Mouse (Mus musculus) hindbrain, embryonic 12.5 days (tissue): ENCODE measurements around the gene Cux2. TPM values are rescaled to one million over a fixed set of nuclear protein-coding genes. Genes with fewer than 3 reads are reported as not detected.

Experiments used
- ATAC-seq: fragments of 200-750 bp; cut with Nextera tagmentation; 2 replicates; pipeline ENCODE4 v1.8.0; 2017; ENCODE audit warnings: moderate TSS enrichment; ENCODE audit not compliant: low FRiP score
- H3K27ac ChIP-seq: fragments of 300-500 bp; sonication (generic); 2 replicates; pipeline ENCODE4 v1.5.1; 2016; ENCODE audit warnings: mild to moderate bottlenecking
- H3K27me3 ChIP-seq: fragments of 300-500 bp; sonication (generic); 2 replicates; pipeline ENCODE4 v1.6.1; 2016; ENCODE audit warnings: mild to moderate bottlenecking
- H3K36me3 ChIP-seq: fragments of 300-500 bp; sonication (generic); 2 replicates; pipeline ENCODE4 v1.6.1; 2016; ENCODE audit warnings: mild to moderate bottlenecking
- H3K4me1 ChIP-seq: fragments of 300-500 bp; sonication (generic); 2 replicates; pipeline ENCODE4 v1.6.1; 2016
- H3K4me2 ChIP-seq: fragments of 300-500 bp; sonication (generic); replicated peaks from 2 replicates; pipeline ENCODE4 v1.6.1; 2016; ENCODE audit warnings: mild to moderate bottlenecking
- H3K4me3 ChIP-seq: fragments of 300-500 bp; sonication (generic); 2 replicates; pipeline ENCODE4 v1.5.1; 2016; ENCODE audit warnings: mild to moderate bottlenecking
- H3K9ac ChIP-seq: fragments of 300-500 bp; sonication (generic); 2 replicates; pipeline ENCODE4 v1.6.1; 2016; ENCODE audit warnings: mild to moderate bottlenecking, moderate library complexity
- H3K9me3 ChIP-seq: fragments of 300-500 bp; sonication (generic); replicated peaks from 2 replicates; pipeline ENCODE4 v1.6.1; 2016; ENCODE audit warnings: mild to moderate bottlenecking
- WGBS: fragments of 180-500 bp; shearing (Covaris S2); methylation state at CpG from one replicate; pipeline ENCODE4 v1.1.7; 2016; 5-methylcytosine and 5-hydroxymethylcytosine counted together
- polyA plus RNA-seq: library from polyadenylated mRNA; unstranded; fragments of >200 nt; fragmentation: Nextera tagmentation; extraction: Ambion mirVana; gene quantifications from 2 replicates; pipeline ENCODE4 v1.2.1, GENCODE M21; 2016

Cux2 gene
- polyA plus RNA-seq, 1 experiment from 2014 or later, result 25.7 TPM

DNA sequence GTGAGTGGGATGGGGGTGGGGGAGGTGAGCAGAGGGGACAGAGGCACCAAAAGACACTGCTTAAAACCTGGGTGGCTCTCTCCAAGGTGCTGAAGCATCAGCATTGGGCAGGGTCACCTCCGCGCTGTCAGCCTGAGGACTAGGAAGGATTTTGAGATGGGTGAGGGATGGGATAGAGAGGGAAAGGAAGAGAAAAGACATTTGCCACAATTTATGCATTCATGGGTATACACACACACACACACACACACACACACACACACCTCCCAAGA is 123.4 kb downstream of the Cux2 start:
- Histone ChIP-seq H3K4me1 (peaks cover 66% of the 10 kb centered on the region), H3K4me3 (no peak overlapping the region), H3K27me3 (peaks cover 38% of the 10 kb centered on the region), H3K4me2 (peak overlapping the region; percentile 46; the same call in 1 of the 2 replicates), H3K9me3 (no peaks in the 10 kb centered on the region), H3K9ac (no peak overlapping the region), H3K27ac (0 out of 2 replicates have a peak overlapping the region, but pooled peaks have one; percentile 46), H3K36me3 (no peaks in the 10 kb centered on the region)
- no peak for ATAC-seq
- WGBS, result 0% methylated on average over 2 of the region's 2 CpGs

DNA sequence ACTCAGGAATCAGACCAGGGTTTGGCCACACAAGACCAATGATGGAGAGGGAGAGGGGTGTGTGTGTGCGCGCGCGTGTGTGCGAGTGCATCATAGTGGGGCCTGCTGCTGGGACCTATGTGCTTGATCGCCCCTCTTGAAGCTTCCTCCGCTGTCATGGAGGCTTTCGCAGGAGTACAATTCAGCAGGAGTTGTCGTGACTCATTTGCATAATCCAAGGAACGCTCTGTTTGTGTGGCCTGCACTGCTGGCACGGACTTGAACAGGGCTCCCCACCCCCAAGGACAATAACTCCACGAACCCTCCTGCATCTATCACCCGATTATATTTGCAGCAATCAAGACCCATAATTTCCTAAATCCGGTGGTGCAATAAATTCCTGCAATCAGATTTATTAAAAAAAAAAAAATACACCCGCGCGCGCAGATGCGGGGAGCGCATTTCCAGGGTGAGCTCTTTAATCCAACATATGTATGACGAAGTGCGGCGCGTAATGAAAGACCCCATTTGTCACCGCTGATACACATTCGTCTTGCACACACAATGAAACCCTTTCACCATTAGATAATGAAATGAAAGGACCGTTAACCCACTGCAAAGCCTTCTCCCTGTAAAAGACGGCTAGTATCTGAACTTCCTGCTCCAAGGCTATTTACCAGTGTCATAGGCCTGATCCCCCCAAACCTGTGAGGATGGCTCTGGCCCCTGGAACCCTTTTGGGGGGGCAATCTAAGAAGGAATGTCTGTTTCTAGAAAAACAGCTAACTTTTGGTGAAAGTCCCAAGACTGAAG is 124.0 kb downstream of the Cux2 start:
- Histone ChIP-seq H3K4me3 (peak overlapping the region; percentile 10; the same call in 1 of the 2 replicates), H3K9ac (0 out of 2 replicates have a peak overlapping the region, but pooled peaks have one; percentile 3), H3K9me3 (no peaks in the 10 kb centered on the region), H3K36me3 (no peaks in the 10 kb centered on the region), H3K4me1 (peaks cover 66% of the 10 kb centered on the region), H3K27me3 (peaks cover 38% of the 10 kb centered on the region), H3K27ac (peak overlapping the region; percentile 62; the same call in 1 of the 2 replicates), H3K4me2 (peak overlapping the region; percentile 46)
- ATAC-seq, result peak; percentile 7; the same call in 1 of the 2 replicates
- WGBS, result 16% methylated on average over 28 of the region's 28 CpGs

DNA sequence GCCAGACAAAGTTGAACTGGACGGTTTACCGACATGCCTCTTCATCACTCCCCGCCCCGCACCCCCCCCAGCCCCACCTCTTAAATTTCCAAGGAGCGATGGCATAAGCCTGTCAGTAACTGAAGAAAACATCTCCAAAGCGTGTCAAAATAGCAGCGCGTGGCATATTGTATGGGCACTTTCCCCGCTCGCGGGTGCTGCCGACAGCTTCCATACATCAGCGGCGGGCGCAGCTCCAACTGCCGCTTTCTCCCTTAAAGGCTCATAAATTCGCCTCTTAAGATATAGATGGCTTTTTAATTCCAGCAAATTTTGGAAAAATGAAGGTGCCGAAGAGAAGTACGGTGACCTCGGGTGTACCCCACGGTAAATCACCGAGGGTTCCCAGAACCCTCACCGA is 124.6 kb downstream of the Cux2 start:
- H3K27ac ChIP-seq, result peak overlapping the region; percentile 62; the same call in 1 of the 2 replicates
- H3K4me3 ChIP-seq, result peak overlapping the region; percentile 10; the same call in 1 of the 2 replicates
- no peaks in the 10 kb centered on the region for H3K36me3 ChIP-seq
- H3K4me1 ChIP-seq, result peaks cover 63% of the 10 kb centered on the region
- WGBS, result 16% methylated on average over 23 of the region's 23 CpGs
- 0 out of 2 replicates have a peak overlapping the region, but pooled peaks have one; percentile 3 for H3K9ac ChIP-seq
- no peaks in the 10 kb centered on the region for H3K9me3 ChIP-seq
- H3K27me3 ChIP-seq, result peaks cover 38% of the 10 kb centered on the region
- peak overlapping the region; percentile 46 for H3K4me2 ChIP-seq
- no peak for ATAC-seq

DNA sequence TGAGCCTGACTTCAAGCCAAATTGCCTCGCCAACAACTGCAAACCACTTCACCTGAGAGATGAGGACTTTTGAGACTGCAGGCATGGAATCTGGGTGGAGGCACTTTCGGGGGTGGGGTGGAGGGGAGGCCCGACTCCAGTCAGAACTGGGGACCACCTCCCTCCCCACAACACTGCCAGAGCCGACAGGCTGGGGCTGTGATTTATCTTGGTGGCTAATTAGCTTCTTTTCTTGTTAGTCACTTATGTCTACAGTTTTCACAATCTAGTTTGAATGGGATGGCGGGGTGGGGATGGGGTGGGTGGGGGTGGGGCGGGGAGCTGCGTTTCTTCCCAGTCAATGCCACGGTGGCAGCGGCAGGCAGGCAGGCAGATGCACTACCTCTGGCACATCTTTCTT is 125.5 kb downstream of the Cux2 start:
- no peak overlapping the region for H3K27ac ChIP-seq
- peaks cover 65% of the 10 kb centered on the region for H3K4me1 ChIP-seq
- 0 out of 2 replicates have a peak overlapping the region, but pooled peaks have one; percentile 46 for H3K4me2 ChIP-seq
- H3K9me3 ChIP-seq, result no peaks in the 10 kb centered on the region
- ATAC-seq, result no peak
- H3K9ac ChIP-seq, result no peak overlapping the region
- peaks cover 38% of the 10 kb centered on the region for H3K27me3 ChIP-seq
- no peaks in the 10 kb centered on the region for H3K36me3 ChIP-seq
- WGBS, result 15% methylated on average over 9 of the region's 9 CpGs
- H3K4me3 ChIP-seq, result no peak overlapping the region

DNA sequence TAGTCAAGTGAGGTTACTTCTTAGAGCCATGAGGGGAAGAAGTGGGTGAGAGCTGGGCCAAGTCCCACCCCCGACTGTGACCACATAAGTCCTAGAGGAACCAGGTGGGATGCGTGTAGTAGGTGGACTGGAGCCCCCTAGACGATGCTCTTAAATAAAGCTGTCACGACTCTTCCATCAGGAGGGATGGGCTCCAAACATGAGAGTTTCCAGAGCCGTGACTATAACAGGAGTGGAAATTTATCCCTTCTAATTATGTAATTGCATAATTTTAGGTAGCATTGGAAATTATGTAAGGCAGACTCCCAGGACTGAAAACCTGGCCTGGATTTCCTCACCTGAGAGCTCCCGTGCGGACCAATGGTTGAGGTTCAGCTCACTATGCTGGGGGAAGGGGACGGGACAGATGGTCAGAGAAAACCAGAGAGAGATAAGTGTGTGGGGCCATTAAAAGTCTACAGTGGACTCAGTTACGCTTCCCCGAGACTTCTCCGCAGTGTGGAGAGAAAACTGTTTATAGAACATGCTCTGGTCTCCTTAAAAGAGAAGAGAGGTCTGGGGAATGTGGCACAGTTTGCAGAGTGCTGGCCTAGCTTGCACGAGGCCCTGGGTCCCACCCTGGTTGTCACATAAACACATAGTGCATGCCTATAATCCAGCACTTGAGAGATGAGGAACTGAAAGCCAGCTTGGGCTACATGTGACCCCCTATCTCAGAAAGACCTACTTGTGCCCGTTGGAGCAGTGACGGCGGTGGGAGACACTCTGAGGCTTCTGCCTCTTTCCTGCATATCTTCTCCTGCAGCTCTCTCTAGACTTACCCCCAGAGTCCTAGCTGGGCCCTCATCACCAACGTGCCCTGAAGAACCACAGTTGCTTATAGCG is 126.7 kb downstream of the Cux2 start:
- no peak for ATAC-seq
- H3K4me2 ChIP-seq, result no peak overlapping the region
- peaks cover 52% of the 10 kb centered on the region for H3K4me1 ChIP-seq
- no peaks in the 10 kb centered on the region for H3K36me3 ChIP-seq
- no peak overlapping the region for H3K4me3 ChIP-seq
- no peak overlapping the region for H3K9ac ChIP-seq
- no peak overlapping the region for H3K27ac ChIP-seq
- 82% methylated on average over 17 of the region's 17 CpGs for WGBS
- H3K27me3 ChIP-seq, result peaks cover 38% of the 10 kb centered on the region
- H3K9me3 ChIP-seq, result no peaks in the 10 kb centered on the region

DNA sequence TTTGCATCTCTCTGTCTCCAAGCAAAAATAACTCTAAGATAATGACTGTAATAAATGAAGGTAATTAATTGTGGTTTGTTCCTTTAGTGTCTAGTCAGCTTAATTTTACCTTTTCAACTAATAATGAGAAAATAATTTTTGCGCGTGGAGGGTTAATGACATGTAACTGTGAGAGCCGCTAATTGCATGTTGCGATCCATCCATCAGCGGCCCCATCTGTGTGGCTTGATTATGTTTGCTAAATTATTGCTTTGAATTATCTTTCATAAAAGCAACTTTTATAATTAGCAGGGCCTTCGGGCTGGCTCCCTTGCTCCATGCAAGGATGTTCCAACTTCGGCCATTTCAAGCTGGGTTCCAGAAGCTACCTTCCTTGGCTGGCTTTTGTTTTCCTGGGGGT is 130.7 kb downstream of the Cux2 start:
- H3K9ac ChIP-seq, result no peak overlapping the region
- no peak overlapping the region for H3K4me2 ChIP-seq
- 68% methylated on average over 7 of the region's 7 CpGs for WGBS
- no peak overlapping the region for H3K4me3 ChIP-seq
- H3K27ac ChIP-seq, result no peak overlapping the region
- no peaks in the 10 kb centered on the region for H3K36me3 ChIP-seq
- H3K9me3 ChIP-seq, result no peaks in the 10 kb centered on the region
- H3K27me3 ChIP-seq, result peaks cover 25% of the 10 kb centered on the region
- H3K4me1 ChIP-seq, result peaks cover 16% of the 10 kb centered on the region
- ATAC-seq, result no peak

DNA sequence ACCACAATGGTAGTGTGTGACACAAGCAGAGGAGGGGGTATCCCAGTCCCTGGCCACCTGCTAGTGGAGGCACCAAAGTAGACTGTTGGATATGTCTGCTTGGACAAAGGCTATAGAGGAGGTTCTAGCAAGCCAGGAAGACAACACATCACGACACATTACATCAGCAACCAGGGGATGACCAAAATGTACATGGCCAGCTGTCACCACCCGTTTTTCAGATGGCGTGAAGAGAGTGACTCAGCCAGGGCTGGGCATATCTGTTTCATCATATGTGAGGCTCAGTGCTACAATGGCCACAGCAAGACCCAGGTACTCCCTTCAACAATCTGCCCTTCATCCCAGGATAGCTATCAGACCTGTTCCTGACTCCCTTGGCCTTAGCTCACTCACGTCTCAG is 133.1 kb downstream of the Cux2 start:
- Histone ChIP-seq H3K9me3 (no peaks in the 10 kb centered on the region), H3K4me1 (peaks cover 15% of the 10 kb centered on the region), H3K36me3 (0 out of 2 replicates have a peak, but pooled peaks cover 3% of the 10 kb centered on the region), H3K27me3 (peaks cover 3% of the 10 kb centered on the region), H3K27ac (no peak overlapping the region), H3K4me3 (no peak overlapping the region), H3K9ac (no peak overlapping the region), H3K4me2 (no peak overlapping the region)
- WGBS, result 91% methylated on average over 4 of the region's 4 CpGs
- ATAC-seq, result no peak

DNA sequence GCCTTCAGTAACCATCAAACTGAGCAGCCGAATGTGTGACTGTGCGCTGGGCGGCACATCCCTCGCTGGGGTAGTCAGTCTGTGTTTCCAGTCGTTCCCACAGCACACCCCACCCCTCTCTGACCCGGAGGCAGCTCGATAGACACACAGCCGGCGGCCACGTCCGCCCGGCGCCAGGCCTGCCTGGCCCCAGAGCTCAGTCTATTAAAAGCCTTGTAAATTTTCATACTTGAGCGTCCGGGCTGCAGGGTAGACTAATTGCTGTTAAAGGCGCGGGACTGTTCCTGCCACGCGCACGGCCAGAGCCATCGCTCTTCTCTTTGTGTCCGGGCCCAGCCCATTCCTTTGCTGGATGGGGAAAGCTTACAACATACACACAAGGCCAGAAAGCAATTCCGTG is 135.9 kb downstream of the Cux2 start:
- peak overlapping the region; percentile 71 for H3K27ac ChIP-seq
- WGBS, result 34% methylated on average over 23 of the region's 23 CpGs
- peaks cover 3% of the 10 kb centered on the region; the same call in 1 of the 2 replicates for H3K27me3 ChIP-seq
- peak; percentile 39; the same call in 1 of the 2 replicates for ATAC-seq
- no peak overlapping the region for H3K4me2 ChIP-seq
- H3K9me3 ChIP-seq, result no peaks in the 10 kb centered on the region
- H3K4me3 ChIP-seq, result no peak overlapping the region
- peaks cover 14% of the 10 kb centered on the region for H3K4me1 ChIP-seq
- no peak overlapping the region for H3K9ac ChIP-seq
- H3K36me3 ChIP-seq, result 0 out of 2 replicates have a peak, but pooled peaks cover 3% of the 10 kb centered on the region

DNA sequence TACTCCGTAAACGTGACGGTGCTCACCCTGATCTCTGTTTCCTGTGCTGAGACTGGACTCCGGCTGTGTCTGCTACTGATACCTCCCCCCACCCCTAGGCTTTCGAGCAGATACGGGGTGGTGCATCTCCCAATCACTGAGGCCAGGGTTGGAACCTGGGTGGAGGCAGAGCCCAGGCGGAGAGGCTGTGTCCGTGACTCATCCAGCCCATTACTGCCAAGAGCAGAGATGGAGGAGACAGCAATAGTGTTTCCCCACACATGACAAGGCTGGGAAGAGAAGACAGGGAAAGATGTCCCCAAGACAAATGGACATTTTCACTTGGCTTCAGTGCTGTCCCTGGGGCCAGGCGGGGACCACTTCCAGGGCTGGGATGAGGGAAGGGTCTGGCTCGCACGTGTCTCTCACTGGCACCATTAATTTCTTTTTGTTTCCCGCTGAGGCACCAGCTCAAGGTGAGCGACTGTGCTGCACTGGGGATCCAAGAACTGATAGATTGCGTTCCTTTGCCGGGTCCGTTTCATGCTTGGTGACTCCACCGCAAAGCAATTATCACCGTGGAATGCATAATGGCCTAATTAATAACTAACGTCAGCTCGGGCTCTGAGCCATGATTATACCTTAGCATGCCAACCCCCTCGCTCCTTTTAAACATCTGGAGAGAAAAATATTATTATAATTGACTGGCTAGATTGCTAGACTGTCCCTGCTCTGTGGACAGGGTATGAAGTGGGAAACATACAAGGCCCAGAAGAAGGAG is 140.5 kb downstream of the Cux2 start:
- peak; percentile 30; the same call in 1 of the 2 replicates for ATAC-seq
- no peak overlapping the region for H3K9ac ChIP-seq
- H3K4me2 ChIP-seq, result no peak overlapping the region
- WGBS, result 73% methylated on average over 21 of the region's 21 CpGs
- peaks cover 20% of the 10 kb centered on the region for H3K4me1 ChIP-seq
- H3K27me3 ChIP-seq, result no peaks in the 10 kb centered on the region
- H3K9me3 ChIP-seq, result no peaks in the 10 kb centered on the region
- H3K36me3 ChIP-seq, result 0 out of 2 replicates have a peak, but pooled peaks cover 3% of the 10 kb centered on the region
- peak overlapping the region; percentile 57 for H3K27ac ChIP-seq
- H3K4me3 ChIP-seq, result no peak overlapping the region

DNA sequence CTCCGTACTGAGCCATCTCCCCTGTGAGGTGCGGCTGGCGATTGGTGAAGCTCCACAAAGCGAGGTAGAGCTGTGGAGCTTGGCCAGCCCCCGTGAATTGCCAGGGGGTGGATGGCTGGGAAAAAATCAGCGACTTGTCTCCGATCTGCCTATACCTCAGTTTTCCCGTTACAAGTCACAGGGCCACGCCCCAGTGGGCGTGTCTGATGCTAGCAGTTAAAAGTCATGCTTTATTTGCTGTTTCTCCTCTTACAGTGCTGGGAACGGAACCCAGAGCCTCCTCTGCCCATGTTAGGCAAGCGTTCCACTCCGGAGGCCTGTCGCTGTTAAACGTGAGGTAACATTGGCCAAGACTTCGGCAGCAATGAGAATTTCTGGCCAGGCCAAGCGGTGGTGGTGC is 144.2 kb downstream of the Cux2 start:
- Histone ChIP-seq H3K36me3 (no peaks in the 10 kb centered on the region), H3K27ac (no peak overlapping the region), H3K9me3 (no peaks in the 10 kb centered on the region), H3K4me1 (peaks cover 37% of the 10 kb centered on the region), H3K27me3 (no peaks in the 10 kb centered on the region), H3K4me3 (no peak overlapping the region), H3K4me2 (no peak overlapping the region), H3K9ac (no peak overlapping the region)
- WGBS, result 84% methylated on average over 17 of the region's 17 CpGs
- no peak for ATAC-seq

DNA sequence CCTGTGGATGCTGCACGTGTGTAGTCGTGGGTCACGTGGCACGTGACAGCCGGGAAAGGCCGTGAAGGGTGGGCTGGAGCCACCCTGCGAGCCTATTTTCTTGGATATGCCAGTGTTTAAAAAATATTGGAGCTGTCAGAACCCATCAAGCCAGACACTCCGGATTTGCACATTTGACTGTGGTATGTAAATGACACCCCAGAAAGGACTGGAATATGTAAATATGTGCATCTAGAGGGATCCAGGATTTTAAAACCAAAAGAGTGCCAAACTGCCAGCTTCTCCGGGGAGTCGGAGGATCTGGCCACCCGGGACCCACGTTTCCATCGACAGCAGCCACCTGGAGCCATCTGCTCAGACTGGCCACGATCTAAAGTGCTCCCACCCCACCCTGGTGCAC is 145.1 kb downstream of the Cux2 start:
- no peaks in the 10 kb centered on the region for H3K27me3 ChIP-seq
- ATAC-seq, result no peak
- H3K9me3 ChIP-seq, result no peaks in the 10 kb centered on the region
- 79% methylated on average over 14 of the region's 14 CpGs for WGBS
- H3K4me3 ChIP-seq, result no peak overlapping the region
- H3K27ac ChIP-seq, result 0 out of 2 replicates have a peak overlapping the region, but pooled peaks have one; percentile 13
- H3K36me3 ChIP-seq, result no peaks in the 10 kb centered on the region
- H3K4me2 ChIP-seq, result no peak overlapping the region
- H3K9ac ChIP-seq, result no peak overlapping the region
- peaks cover 37% of the 10 kb centered on the region for H3K4me1 ChIP-seq
